Mouse (Mus musculus) ES-E14 (cell line): Measurements from ENCODE around the gene Dpep2nb. TPM values are rescaled to one million over a fixed set of nuclear protein-coding genes. Genes with fewer than 3 reads are reported as not detected.
"Not testable (repeated sequence)": the region's sequence is repeated elsewhere in the genome, so short reads cannot be mapped to it uniquely, and the experiment has no call there.

ENCODE experiments used
- DNase-seq: peaks from one replicate; pipeline ENCODE4 v3.0.0-alpha.2; 2013; ENCODE audit warnings: low read depth, low spot score
- H3K27ac ChIP-seq: 2 replicates; pipeline ENCODE4 v1.5.1; 2012; ENCODE audit warnings: low read depth, mild to moderate bottlenecking, low read length, moderate library complexity, mixed read lengths; ENCODE audit not compliant: poor library complexity, insufficient read depth, severe bottlenecking
- H3K36me3 ChIP-seq: 2 replicates; pipeline ENCODE4 v1.6.1; 2012; ENCODE audit warnings: mild to moderate bottlenecking, low read length, moderate library complexity, mixed read lengths; ENCODE audit not compliant: control insufficient read depth, poor library complexity, insufficient read depth, severe bottlenecking
- H3K4me1 ChIP-seq, 2 experiments: fragments of 150-350 bp in 1 of 2; sonication (generic) in 1 of 2; 2 replicates each; pipeline ENCODE4 v1.6.1; 2012; ENCODE audit warnings: low read length in 2 of 2, mild to moderate bottlenecking in 1 of 2, mixed read lengths in 1 of 2; ENCODE audit not compliant: control insufficient read depth in 2 of 2, insufficient read depth in 2 of 2, poor library complexity in 1 of 2
- H3K4me3 ChIP-seq, 2 experiments: fragments of 150-350 bp in 1 of 2; sonication (generic) in 1 of 2; 2 replicates each; pipeline ENCODE4 v1.5.1; 2012; ENCODE audit warnings: low read length in 2 of 2, low read depth in 1 of 2, mild to moderate bottlenecking in 1 of 2, mixed read lengths in 1 of 2; ENCODE audit not compliant: insufficient read depth in 1 of 2, poor library complexity in 1 of 2, severe bottlenecking in 1 of 2
- H3K9ac ChIP-seq: 2 replicates; pipeline ENCODE4 v1.6.1; 2012; ENCODE audit warnings: low read depth, mild to moderate bottlenecking, low read length, mixed read lengths; ENCODE audit not compliant: poor library complexity, insufficient read depth, severe bottlenecking
- H3K9me3 ChIP-seq: fragments of 150-350 bp; sonication (generic); 2 replicates; pipeline ENCODE4 v1.6.1; 2012; ENCODE audit warnings: low read depth, mild to moderate bottlenecking, low read length; ENCODE audit not compliant: control insufficient read depth, insufficient read depth
- CHD2 ChIP-seq: IDR thresholded peaks from 2 replicates; pipeline ENCODE4 v1.6.1; 2014; ENCODE audit warnings: mild to moderate bottlenecking, low read depth, low read length, inconsistent platforms
- HCFC1 ChIP-seq: IDR thresholded peaks from 2 replicates; pipeline ENCODE4 v1.6.1; 2012; ENCODE audit warnings: low read length, inconsistent platforms, borderline replicate concordance; ENCODE audit not compliant: insufficient read depth
- MAFK ChIP-seq: IDR thresholded peaks from 2 replicates; pipeline ENCODE4 v1.6.1; 2014; ENCODE audit warnings: mild to moderate bottlenecking, low read depth, low read length, inconsistent platforms; ENCODE audit not compliant: insufficient read depth
- ZC3H11A ChIP-seq: IDR thresholded peaks from 2 replicates; pipeline ENCODE4 v1.6.1; 2012; ENCODE audit warnings: low read depth, mild to moderate bottlenecking, inconsistent platforms, low read length, borderline replicate concordance
- ZNF384 ChIP-seq: IDR thresholded peaks from 2 replicates; pipeline ENCODE4 v1.6.1; 2012; ENCODE audit warnings: low read depth, low read length, inconsistent platforms
- in situ Hi-C, 2 experiments: fragments of 600-800 bp; cut with MboI; formaldehyde crosslinking; loops; one replicate each; pipeline ENCODE4 v1.15.1; 2025; ENCODE audit warnings: low sequenced_read_pairs in 2 of 2, inconsistent platforms in 1 of 2; ENCODE audit not compliant: unreplicated experiment in 2 of 2
- total RNA-seq: library from RNA; depleted of rRNA; stranded (reverse); fragments of 300-350 nt; gene quantifications from 2 replicates; pipeline ENCODE4 v1.2.3, GENCODE M21; 2012

Dpep2nb gene
- total RNA-seq, 1 experiment, result not detected

DNA sequence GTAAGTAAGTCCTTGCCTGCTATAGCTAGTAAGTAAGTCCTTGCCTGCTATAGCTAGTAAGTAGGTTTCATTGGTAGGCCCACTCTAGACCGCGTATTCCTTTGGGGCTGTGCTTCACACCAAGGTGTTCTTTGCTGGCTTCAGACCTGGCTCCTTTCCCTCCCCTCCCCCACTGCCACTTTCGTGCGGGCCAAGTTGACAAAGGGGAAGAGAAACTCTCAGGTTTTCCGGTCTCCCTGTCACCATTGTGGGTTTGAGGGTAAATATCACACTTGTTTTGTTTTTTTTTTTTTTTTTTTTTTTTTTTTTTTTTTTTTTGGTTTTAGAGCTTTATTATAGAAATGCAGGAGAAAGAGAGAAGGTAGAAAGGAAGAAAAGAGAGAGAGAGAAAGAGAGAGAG lies 13.3 kb downstream of the Dpep2nb start:
- no peak for TF ChIP-seq ZC3H11A
- no peak for TF ChIP-seq HCFC1
- Histone ChIP-seq H3K4me1 (no peaks in the 10 kb centered on the region; a peak in 1 of 4 replicates), H3K9me3 (no peaks in the 10 kb centered on the region), H3K9ac (no peak overlapping the region), H3K36me3 (no peaks in the 10 kb centered on the region), H3K27ac (no peak overlapping the region), H3K4me3 (no peak overlapping the region)
- in situ Hi-C loops, result no loop called here
- DNase-seq, result no peak

- H3K4me1 ChIP-seq, result no peaks in the 10 kb centered on the region; a peak in 1 of 4 replicates
- no peak for DNase-seq
- in situ Hi-C loops, result no loop called here
- H3K4me3 ChIP-seq, result no peak overlapping the region
- H3K36me3 ChIP-seq, result no peaks in the 10 kb centered on the region
- H3K27ac ChIP-seq, result no peak overlapping the region
- H3K9me3 ChIP-seq, result no peaks in the 10 kb centered on the region
- TF ChIP-seq ZNF384, result no peak
- no peak for TF ChIP-seq ZC3H11A
- no peak for TF ChIP-seq HCFC1
- TF ChIP-seq CHD2, result no peak
- TF ChIP-seq MAFK, result no peak
- H3K9ac ChIP-seq, result no peak overlapping the region
These were observed 14.2 kb downstream of the Dpep2nb start for GRCm38 (mm10) chr8:105991546-105991945.

- in situ Hi-C loops, result no loop called here
- TF ChIP-seq HCFC1 (no peak), ZC3H11A (peak; percentile 72; the same call in 1 of the 2 replicates)
- Histone ChIP-seq H3K9me3 (no peaks in the 10 kb centered on the region), H3K36me3 (no peaks in the 10 kb centered on the region), H3K4me3 (0 out of 4 replicates have a peak within 1 kb of the TSS, but pooled peaks of 1 of the 2 experiments have one; percentile 35), H3K4me1 (peaks cover 0 to 1% of the 10 kb centered on the region in 2 experiments; a peak in 1 of 4 replicates), H3K27ac (no peak within 1 kb of the TSS), H3K9ac (no peak within 1 kb of the TSS)
- DNase-seq, result peak; percentile 90
These were observed 14.9 kb downstream of the Dpep2nb start, which contains the start of gene Dus2 for GRCm38 (mm10) chr8:105990856-105991387. Gene Dus2 (plus strand): TSS chr8:105991337.

- in situ Hi-C loops, result no loop called here
- H3K27ac ChIP-seq, result no peak overlapping the region
These were observed 17.2 kb downstream of the Dpep2nb start for GRCm38 (mm10) chr8:105988546-105988945.

DNA sequence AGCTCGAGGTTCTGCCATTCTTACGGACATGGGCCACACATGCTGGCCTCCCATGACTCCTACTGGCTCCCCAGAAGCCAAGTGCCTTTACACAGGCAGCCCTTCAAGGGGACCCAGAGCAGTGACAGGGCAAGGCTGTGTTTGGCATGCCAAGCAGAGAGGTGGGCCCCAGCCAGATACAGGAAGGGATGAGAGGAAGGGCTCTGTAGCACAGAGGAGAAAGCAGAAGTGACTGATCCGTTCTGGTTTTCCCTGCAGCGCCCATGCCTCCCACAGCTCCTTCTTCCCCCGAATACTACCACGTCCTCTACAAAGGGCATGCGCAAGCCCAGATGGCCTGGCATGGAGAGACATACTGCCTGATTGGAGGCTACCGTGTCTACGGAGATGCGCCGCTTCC lies 22.4 kb downstream of the Dpep2nb start:
- H3K9me3 ChIP-seq, H3K4me3 ChIP-seq, H3K9ac ChIP-seq, DNase-seq, in situ Hi-C loops, H3K27ac ChIP-seq, H3K4me1 ChIP-seq, H3K36me3 ChIP-seq: not testable (repeated sequence)

More at GRCm38 (mm10) chr8:105988546-105988945, 17.2 kb downstream of the Dpep2nb start:
- peaks cover 0 to 1% of the 10 kb centered on the region in 2 experiments; a peak in 1 of 4 replicates for H3K4me1 ChIP-seq
- no peak for TF ChIP-seq HCFC1
- no peak for TF ChIP-seq MAFK
- no peak for TF ChIP-seq ZNF384
- no peak for TF ChIP-seq CHD2
- TF ChIP-seq ZC3H11A, result no peak
- H3K36me3 ChIP-seq, result no peaks in the 10 kb centered on the region
- H3K9ac ChIP-seq, result no peak overlapping the region
- H3K9me3 ChIP-seq, result no peaks in the 10 kb centered on the region
- no peak overlapping the region for H3K4me3 ChIP-seq
- no peak for DNase-seq
